Mouse (Mus musculus) adrenal gland, adult (tissue): Measurements from ENCODE around the gene Naa30.
A peak's percentile ranks its signal among the peaks of the same experiment; 100 is the strongest.

Experiments
- DNase-seq, 2 experiments: peaks; one replicate each; pipeline ENCODE4 v3.0.0; 2022 to 2023; ENCODE audit warnings: low spot score in 1 of 2; ENCODE audit not compliant: inconsistent age in 2 of 2

Gene Naa30

GRCm38 (mm10) chr14:49221771-49222170 is 49.7 kb downstream of the Naa30 start:
- no peak for DNase-seq

DNA sequence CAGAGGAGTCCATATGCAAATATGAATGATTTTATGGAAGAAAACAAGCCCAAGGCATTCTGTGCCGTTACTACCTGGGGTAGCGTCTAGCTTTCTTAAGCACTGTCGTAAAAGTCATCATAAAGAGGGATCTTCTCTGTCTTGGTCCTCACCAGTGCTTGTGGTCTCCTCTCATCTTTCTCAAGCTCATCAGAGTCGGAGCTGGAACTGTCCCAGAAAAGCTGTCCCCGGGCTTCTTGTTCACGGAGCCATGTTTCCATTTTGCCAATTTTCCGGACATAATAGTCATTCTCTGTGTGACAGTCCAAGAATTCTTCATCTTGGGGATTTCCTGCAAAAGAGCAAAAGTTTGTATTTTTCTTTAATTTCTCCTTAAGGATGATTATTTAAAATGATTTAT is 54.4 kb downstream of the Naa30 start:
- DNase-seq = no peak

- DNase-seq = peak in 1 of 2 experiments; percentile 38
Observed at GRCm38 (mm10) chr14:49226986-49227385, 55.0 kb downstream of the Naa30 start.

DNA sequence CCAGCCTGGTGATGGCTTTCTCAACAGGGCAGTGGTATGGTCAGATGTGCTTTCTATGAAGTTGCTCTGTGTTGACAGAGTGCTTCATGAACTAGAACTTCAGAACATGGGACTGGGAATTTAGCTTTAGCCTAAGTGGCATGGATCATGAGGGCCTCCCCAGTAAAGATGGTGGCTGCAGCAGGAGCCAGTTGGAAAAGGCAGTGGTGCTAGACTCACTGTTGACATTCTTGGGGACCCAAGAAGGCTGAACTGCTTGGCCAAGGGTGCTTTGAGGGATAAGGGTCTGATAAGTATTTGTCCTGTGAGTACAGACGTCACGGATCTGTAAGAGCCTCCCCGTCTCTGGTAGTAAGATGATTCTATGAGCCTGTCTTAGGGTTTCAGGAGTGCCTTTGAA is 59.8 kb downstream of the Naa30 start:
- no peak for DNase-seq

- DNase-seq = peak; percentile 7 to 68
Observed at GRCm38 (mm10) chr14:49234788-49235515, 62.9 kb downstream of the Naa30 start.

DNA sequence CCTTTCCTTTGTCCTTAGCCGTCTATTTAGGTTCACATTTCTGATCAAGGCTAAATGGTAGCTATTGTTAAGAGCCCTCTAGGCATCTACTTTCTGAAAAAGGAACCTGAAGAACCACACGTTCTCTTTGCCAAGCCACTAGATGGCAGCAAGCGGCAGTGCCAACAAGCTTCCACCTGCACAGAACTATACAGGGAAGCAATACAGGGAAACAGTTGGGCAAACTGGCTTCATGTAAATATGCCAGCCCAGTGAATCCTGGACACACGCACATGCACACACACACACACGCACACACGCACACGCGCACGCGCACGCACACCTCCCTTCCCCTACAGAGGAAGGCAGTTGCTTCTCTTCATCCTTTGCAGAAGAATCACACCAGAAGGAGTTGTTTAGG is 66.2 kb downstream of the Naa30 start:
- peak; percentile 56 to 83 for DNase-seq
